Mouse (Mus musculus) liver, embryonic 14.5 days (tissue): ENCODE measurements at regions not wholly inside any gene's neighbourhood (a gene's known extent, or its start where the extent isn't known, plus 50 kb on each side); places are given as distances from the start of the nearest gene placed in this dataset.

Experiments
- ATAC-seq: fragments of 200-750 bp; cut with Nextera tagmentation; 2 replicates; pipeline ENCODE4 v1.8.0; 2017; ENCODE audit warnings: moderate number of reproducible peaks, mild to moderate bottlenecking, moderate library complexity; ENCODE audit not compliant: insufficient read depth
- DNase-seq, 3 experiments: peaks; one replicate each; pipeline ENCODE4 v3.0.0-alpha.2; 2012 to 2013; ENCODE audit warnings: low read depth in 3 of 3, low spot score in 3 of 3
- H3K27ac ChIP-seq: fragments of 300-500 bp; sonication (generic); 2 replicates; pipeline ENCODE4 v1.5.1; 2014; ENCODE audit warnings: moderate library complexity, mild to moderate bottlenecking, control low read depth, inconsistent platforms
- H3K27me3 ChIP-seq: fragments of 300-500 bp; sonication (generic); 2 replicates; pipeline ENCODE4 v1.6.1; 2014; ENCODE audit warnings: mild to moderate bottlenecking, low read length, moderate library complexity; ENCODE audit not compliant: control insufficient read depth, insufficient read depth
- H3K36me3 ChIP-seq: fragments of 300-500 bp; sonication (generic); replicated peaks from 2 replicates; pipeline ENCODE4 v1.6.1; 2014; ENCODE audit warnings: low read depth; ENCODE audit not compliant: control insufficient read depth, insufficient read depth
- H3K4me1 ChIP-seq, 2 experiments: fragments of 200-500 bp in 1 of 2; fragments of 300-500 bp in 1 of 2; sonication (generic) in 1 of 2; replicated peaks; 2 replicates each; pipeline ENCODE4 v1.6.1; 2012 to 2014; ENCODE audit warnings: antibody characterized with exemption in 1 of 2, inconsistent platforms in 1 of 2, low read length in 1 of 2; ENCODE audit not compliant: control insufficient read depth in 2 of 2, insufficient read depth in 2 of 2
- H3K4me2 ChIP-seq: fragments of 300-500 bp; sonication (generic); 2 replicates; pipeline ENCODE4 v1.6.1; 2014; ENCODE audit warnings: low read depth, mild to moderate bottlenecking, control low read depth, moderate library complexity
- H3K4me3 ChIP-seq, 2 experiments: fragments of 200-500 bp in 1 of 2; fragments of 300-500 bp in 1 of 2; sonication (generic) in 1 of 2; 2 replicates each; pipeline ENCODE4 v1.5.1; 2012 to 2014; ENCODE audit warnings: low read depth in 2 of 2, low read length in 2 of 2, mild to moderate bottlenecking in 2 of 2, control low read depth in 1 of 2, inconsistent platforms in 1 of 2, moderate library complexity in 1 of 2; ENCODE audit not compliant: insufficient read depth in 1 of 2
- H3K9ac ChIP-seq: fragments of 300-500 bp; sonication (generic); replicated peaks from 2 replicates; pipeline ENCODE4 v1.6.1; 2014; ENCODE audit warnings: mild to moderate bottlenecking, control low read depth, moderate library complexity
- H3K9me3 ChIP-seq: fragments of 300-500 bp; sonication (generic); 2 replicates; pipeline ENCODE4 v1.6.1; 2016; ENCODE audit warnings: low read length, mixed read lengths; ENCODE audit not compliant: control insufficient read depth
- CTCF ChIP-seq: IDR thresholded peaks from 2 replicates; pipeline ENCODE4 v1.5.1; 2016; ENCODE audit warnings: antibody characterized with exemption, low read depth, control low read depth
- EP300 ChIP-seq: IDR thresholded peaks from 2 replicates; pipeline ENCODE4 v1.6.1; 2016; ENCODE audit warnings: antibody characterized with exemption, low read depth
- WGBS: fragments of 180-500 bp; shearing (Covaris S2); extraction: QIAGEN DNeasy Blood & Tissue Kit; methylation state at CpG from one replicate; pipeline ENCODE4 v1.1.7; 2014; ENCODE audit not compliant: insufficient replicate concordance; 5-methylcytosine and 5-hydroxymethylcytosine counted together

DNA sequence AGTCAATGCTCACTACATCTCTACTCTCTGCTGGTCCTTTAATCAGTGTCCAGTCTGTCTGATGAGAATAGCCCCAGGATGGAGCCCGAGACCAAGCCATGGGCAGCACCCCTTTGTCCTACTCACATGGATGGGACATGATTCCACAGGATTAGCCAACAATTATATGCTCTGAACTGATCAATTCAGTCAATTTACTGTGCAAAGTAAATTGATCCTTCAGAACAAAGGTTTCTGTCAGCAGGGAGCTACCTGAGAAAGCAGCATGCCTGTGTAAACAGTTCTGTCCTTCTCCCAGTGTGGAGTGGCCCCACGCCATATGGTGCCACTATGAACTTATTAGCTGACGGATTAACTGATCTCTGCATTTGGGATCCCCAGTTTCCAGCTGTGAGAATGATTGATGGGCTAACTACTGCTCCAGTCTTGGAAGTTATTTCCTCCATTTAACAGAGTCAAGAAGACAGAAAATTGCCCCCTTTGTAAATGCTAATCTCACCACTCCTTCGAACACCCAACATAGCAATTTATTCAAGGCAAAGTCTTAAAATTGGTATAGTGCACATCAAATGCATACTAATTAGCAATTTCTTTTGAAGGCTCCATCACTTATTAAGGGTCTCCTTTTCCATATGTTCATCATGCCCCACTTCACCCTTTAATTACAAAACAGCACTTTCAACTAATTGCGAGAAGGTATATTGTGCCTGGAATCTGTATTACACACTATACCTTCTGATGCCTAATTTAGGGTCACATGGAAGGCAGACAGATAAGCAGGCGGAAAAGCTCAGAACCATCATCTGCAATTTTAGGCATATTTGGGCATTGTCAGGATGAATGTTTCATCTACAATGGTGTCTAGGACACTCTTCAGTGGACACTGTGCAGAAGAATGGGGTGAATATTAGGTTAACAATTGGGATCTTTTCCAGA is 417.3 kb downstream of the Tmem161b start:
- Histone ChIP-seq H3K9me3 (no peaks in the 10 kb centered on the region), H3K4me2 (no peak overlapping the region), H3K4me3 (no peak overlapping the region), H3K36me3 (no peaks in the 10 kb centered on the region), H3K27me3 (no peaks in the 10 kb centered on the region), H3K9ac (no peak overlapping the region), H3K27ac (no peak overlapping the region), H3K4me1 (no peaks in the 10 kb centered on the region)
- DNase-seq (no peak), ATAC-seq (no peak)
- TF ChIP-seq EP300 (no peak), CTCF (no peak)
- WGBS: 46% methylated on average over 6 of the region's 6 CpGs

DNA sequence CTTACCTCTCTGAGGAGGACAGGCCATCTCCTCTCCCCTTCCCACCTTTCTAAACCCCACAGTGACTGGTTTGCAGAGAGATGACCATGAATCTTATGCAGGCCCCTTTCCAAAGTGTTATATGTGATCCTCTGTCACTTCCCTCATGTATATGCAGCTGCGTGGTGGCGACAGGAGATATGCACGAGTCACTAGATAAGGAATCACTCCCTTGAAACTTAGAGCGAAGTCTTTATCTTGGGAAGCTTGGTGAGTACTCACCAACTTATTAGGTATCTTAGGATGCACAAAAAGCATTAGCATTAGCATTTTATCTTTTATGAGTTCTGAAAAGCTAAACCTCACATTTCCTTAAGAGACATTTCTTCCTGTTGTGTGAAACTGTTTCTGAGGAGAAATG is 421.9 kb downstream of the Tmem161b start:
- Histone ChIP-seq H3K9me3 (no peaks in the 10 kb centered on the region), H3K4me1 (0 out of 4 replicates have a peak, but pooled peaks cover 0 to 2% of the 10 kb centered on the region in 2 experiments), H3K9ac (no peak overlapping the region), H3K36me3 (no peaks in the 10 kb centered on the region), H3K4me3 (no peak overlapping the region), H3K4me2 (no peak overlapping the region), H3K27ac (no peak overlapping the region), H3K27me3 (no peaks in the 10 kb centered on the region)
- TF ChIP-seq EP300 (no peak), CTCF (no peak)
- ATAC-seq (no peak), DNase-seq (no peak)
- 15% methylated on average over 4 of the region's 4 CpGs for WGBS

- 0 out of 4 replicates have a peak, but pooled peaks cover 0 to 2% of the 10 kb centered on the region in 2 experiments for H3K4me1 ChIP-seq
- no peak overlapping the region for H3K27ac ChIP-seq
- ATAC-seq (no peak), DNase-seq (no peak)
- H3K9ac ChIP-seq: no peak overlapping the region
- no peaks in the 10 kb centered on the region for H3K27me3 ChIP-seq
- H3K4me3 ChIP-seq: no peak overlapping the region
- no peaks in the 10 kb centered on the region for H3K36me3 ChIP-seq
- TF ChIP-seq CTCF: no peak
- TF ChIP-seq EP300: no peak
- no peak overlapping the region for H3K4me2 ChIP-seq
- H3K9me3 ChIP-seq: no peaks in the 10 kb centered on the region
- WGBS: 32% methylated on average over 1 of the region's 1 CpGs
Observed at GRCm38 (mm10) chr13:84646899-84647298, 424.8 kb downstream of the Tmem161b start.

- WGBS: 10% methylated on average over 1 of the region's 1 CpGs
- ATAC-seq (no peak), DNase-seq (no peak)
- Histone ChIP-seq H3K4me3 (no peak overlapping the region), H3K4me1 (0 out of 4 replicates have a peak, but pooled peaks cover 0 to 2% of the 10 kb centered on the region in 2 experiments), H3K36me3 (no peaks in the 10 kb centered on the region), H3K9ac (no peak overlapping the region), H3K27ac (no peak overlapping the region), H3K27me3 (no peaks in the 10 kb centered on the region), H3K9me3 (no peaks in the 10 kb centered on the region), H3K4me2 (no peak overlapping the region)
- no peak for TF ChIP-seq EP300
- TF ChIP-seq CTCF: no peak
Observed at GRCm38 (mm10) chr13:84648056-84648455, 426.0 kb downstream of the Tmem161b start.

DNA sequence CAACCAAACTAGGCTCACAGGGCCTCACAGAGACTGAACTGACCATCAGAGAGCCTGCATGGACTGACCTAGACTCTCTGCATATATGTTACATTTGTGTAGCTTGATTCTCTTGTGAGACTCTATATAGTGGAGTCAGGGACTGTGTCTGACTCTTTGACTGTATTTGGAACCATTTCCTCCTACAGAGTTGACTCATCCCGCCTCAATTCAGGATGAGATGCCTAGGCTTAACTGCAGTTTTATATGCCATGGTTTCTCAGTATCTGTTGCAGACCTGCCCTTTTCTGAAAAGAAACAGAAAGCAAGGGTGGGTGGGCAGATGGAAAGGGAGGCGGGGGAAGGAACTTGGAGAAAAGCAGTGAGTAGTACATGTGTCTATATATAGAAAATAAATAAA is 441.9 kb downstream of the Tmem161b start:
- Histone ChIP-seq H3K27me3 (no peaks in the 10 kb centered on the region), H3K9me3 (no peaks in the 10 kb centered on the region), H3K9ac (no peak overlapping the region), H3K4me1 (no peaks in the 10 kb centered on the region), H3K27ac (no peak overlapping the region), H3K4me2 (no peak overlapping the region), H3K36me3 (no peaks in the 10 kb centered on the region), H3K4me3 (no peak overlapping the region)
- ATAC-seq (no peak), DNase-seq (no peak)
- 68% methylated on average over 2 of the region's 2 CpGs for WGBS
- TF ChIP-seq CTCF (no peak), EP300 (no peak)
